Mouse (Mus musculus): Measurements from ENCODE around the gene Klf16. TPM values are rescaled to one million over a fixed set of nuclear protein-coding genes. Genes with fewer than 3 reads are reported as not detected.

Klf16 gene
- polyA plus RNA-seq, 1 experiment: 19.9 TPM

GRCm38 (mm10) chr10:80620365-80620764 is 43.2 kb upstream of the Klf16 start:
- Histone ChIP-seq H3K4me3 (replicated peaks) (no peak overlapping the region), H3K27me3 (ENCODE audit: control insufficient read depth) (no peaks in the 10 kb centered on the region), H3K36me3 (ENCODE audit: control insufficient read depth) (peaks cover 29% of the 10 kb centered on the region), H3K9me3 (ENCODE audit: control insufficient read depth, low read length) (no peaks in the 10 kb centered on the region), H3K4me1 (ENCODE audit: control insufficient read depth) (peaks cover 61% of the 10 kb centered on the region)
- no peak for TF ChIP-seq TAL1 (IDR thresholded peaks at IDR 0.05; ENCODE audit: low read length)
- TF ChIP-seq GATA1 (IDR thresholded peaks at IDR 0.05; ENCODE audit: low read length): no peak

GRCm38 (mm10) chr10:80619465-80620244 is 42.5 kb upstream of the Klf16 start:
- Histone ChIP-seq H3K36me3 (ENCODE audit: control insufficient read depth) (peaks cover 29% of the 10 kb centered on the region), H3K4me1 (ENCODE audit: control insufficient read depth) (peaks cover 54% of the 10 kb centered on the region), H3K9me3 (ENCODE audit: control insufficient read depth, low read length) (no peaks in the 10 kb centered on the region), H3K27me3 (ENCODE audit: control insufficient read depth) (no peaks in the 10 kb centered on the region), H3K4me3 (replicated peaks) (no peak overlapping the region)
- TF ChIP-seq GATA1 (IDR thresholded peaks at IDR 0.05; ENCODE audit: low read length) (no peak), TAL1 (IDR thresholded peaks at IDR 0.05; ENCODE audit: low read length) (no peak)

GRCm38 (mm10) chr10:80618181-80618580 is 41.1 kb upstream of the Klf16 start:
- H3K36me3 ChIP-seq (ENCODE audit: control insufficient read depth): peaks cover 35% of the 10 kb centered on the region
- TF ChIP-seq TAL1 (IDR thresholded peaks at IDR 0.05; ENCODE audit: low read length) (no peak), GATA1 (IDR thresholded peaks at IDR 0.05; ENCODE audit: low read length) (no peak)
- H3K4me1 ChIP-seq (ENCODE audit: control insufficient read depth): peaks cover 41% of the 10 kb centered on the region
- H3K9me3 ChIP-seq (ENCODE audit: control insufficient read depth, low read length): no peaks in the 10 kb centered on the region
- H3K4me3 ChIP-seq (replicated peaks): no peak overlapping the region
- H3K27me3 ChIP-seq (ENCODE audit: control insufficient read depth): no peaks in the 10 kb centered on the region

GRCm38 (mm10) chr10:80614351-80614750 is 37.2 kb upstream of the Klf16 start:
- peaks cover 33% of the 10 kb centered on the region for H3K4me1 ChIP-seq (ENCODE audit: control insufficient read depth)
- H3K27me3 ChIP-seq (ENCODE audit: control insufficient read depth): no peaks in the 10 kb centered on the region
- peaks cover 72% of the 10 kb centered on the region for H3K36me3 ChIP-seq (ENCODE audit: control insufficient read depth)

GRCm38 (mm10) chr10:80613821-80614220 is 36.7 kb upstream of the Klf16 start:
- H3K36me3 ChIP-seq (ENCODE audit: control insufficient read depth): peaks cover 78% of the 10 kb centered on the region
- TF ChIP-seq GATA1 (IDR thresholded peaks at IDR 0.05; ENCODE audit: low read length): no peak
- peaks cover 39% of the 10 kb centered on the region for H3K4me1 ChIP-seq (ENCODE audit: control insufficient read depth)
- no peak overlapping the region for H3K4me3 ChIP-seq (replicated peaks)
- H3K27me3 ChIP-seq (ENCODE audit: control insufficient read depth): no peaks in the 10 kb centered on the region
- H3K9me3 ChIP-seq (ENCODE audit: control insufficient read depth, low read length): no peaks in the 10 kb centered on the region

More at GRCm38 (mm10) chr10:80614351-80614750, 37.2 kb upstream of the Klf16 start:
- Histone ChIP-seq H3K9me3 (ENCODE audit: control insufficient read depth, low read length) (no peaks in the 10 kb centered on the region), H3K4me3 (replicated peaks) (no peak overlapping the region)
- TF ChIP-seq GATA1 (IDR thresholded peaks at IDR 0.05; ENCODE audit: low read length): no peak
- no peak for TF ChIP-seq TAL1 (IDR thresholded peaks at IDR 0.05; ENCODE audit: low read length)

GRCm38 (mm10) chr10:80611905-80612304 is 34.8 kb upstream of the Klf16 start:
- H3K9me3 ChIP-seq (ENCODE audit: control insufficient read depth, low read length): peaks cover 1% of the 10 kb centered on the region; the same call in 1 of the 2 replicates
- H3K27me3 ChIP-seq (ENCODE audit: control insufficient read depth): no peaks in the 10 kb centered on the region
- H3K4me3 ChIP-seq (replicated peaks): no peak overlapping the region
- TF ChIP-seq GATA1 (IDR thresholded peaks at IDR 0.05; ENCODE audit: low read length) (no peak), TAL1 (IDR thresholded peaks at IDR 0.05; ENCODE audit: low read length) (no peak)
- H3K4me1 ChIP-seq (ENCODE audit: control insufficient read depth): peaks cover 53% of the 10 kb centered on the region
- peaks cover 97% of the 10 kb centered on the region for H3K36me3 ChIP-seq (ENCODE audit: control insufficient read depth)

GRCm38 (mm10) chr10:80611024-80611423 is 33.9 kb upstream of the Klf16 start:
- Histone ChIP-seq H3K9me3 (ENCODE audit: control insufficient read depth, low read length) (peaks cover 7% of the 10 kb centered on the region), H3K27me3 (ENCODE audit: control insufficient read depth) (no peaks in the 10 kb centered on the region), H3K4me3 (replicated peaks) (no peak overlapping the region), H3K4me1 (ENCODE audit: control insufficient read depth) (peaks cover 60% of the 10 kb centered on the region), H3K36me3 (ENCODE audit: control insufficient read depth) (peaks cover 99% of the 10 kb centered on the region)
- no peak for TF ChIP-seq GATA1 (IDR thresholded peaks at IDR 0.05; ENCODE audit: low read length)
- TF ChIP-seq TAL1 (IDR thresholded peaks at IDR 0.05; ENCODE audit: low read length): no peak

GRCm38 (mm10) chr10:80610116-80610785 is 33.1 kb upstream of the Klf16 start:
- H3K27me3 ChIP-seq (ENCODE audit: control insufficient read depth): no peaks in the 10 kb centered on the region
- peaks cover 7% of the 10 kb centered on the region for H3K9me3 ChIP-seq (ENCODE audit: control insufficient read depth, low read length)
- H3K36me3 ChIP-seq (ENCODE audit: control insufficient read depth): peaks cover 97% of the 10 kb centered on the region
- H3K4me3 ChIP-seq (replicated peaks): no peak overlapping the region
- H3K4me1 ChIP-seq (ENCODE audit: control insufficient read depth): peaks cover 62% of the 10 kb centered on the region
- TF ChIP-seq TAL1 (IDR thresholded peaks at IDR 0.05; ENCODE audit: low read length) (no peak), GATA1 (IDR thresholded peaks at IDR 0.05; ENCODE audit: low read length) (no peak)

- peaks cover 97% of the 10 kb centered on the region for H3K36me3 ChIP-seq (ENCODE audit: control insufficient read depth)
- no peaks in the 10 kb centered on the region for H3K27me3 ChIP-seq (ENCODE audit: control insufficient read depth)
- H3K4me3 ChIP-seq (replicated peaks): no peak overlapping the region
- H3K4me1 ChIP-seq (ENCODE audit: control insufficient read depth): peaks cover 71% of the 10 kb centered on the region
- H3K9me3 ChIP-seq (ENCODE audit: control insufficient read depth, low read length): peaks cover 7% of the 10 kb centered on the region
- TF ChIP-seq TAL1 (IDR thresholded peaks at IDR 0.05; ENCODE audit: low read length) (no peak), GATA1 (IDR thresholded peaks at IDR 0.05; ENCODE audit: low read length) (no peak)
Observed at GRCm38 (mm10) chr10:80609269-80609924, 32.3 kb upstream of the Klf16 start.

Data from erythroblast, embryonic 14.5 days (primary cell).